Comparison of ENCODE assay signal across 24 mouse cellular contexts in the genomic region with DNA sequence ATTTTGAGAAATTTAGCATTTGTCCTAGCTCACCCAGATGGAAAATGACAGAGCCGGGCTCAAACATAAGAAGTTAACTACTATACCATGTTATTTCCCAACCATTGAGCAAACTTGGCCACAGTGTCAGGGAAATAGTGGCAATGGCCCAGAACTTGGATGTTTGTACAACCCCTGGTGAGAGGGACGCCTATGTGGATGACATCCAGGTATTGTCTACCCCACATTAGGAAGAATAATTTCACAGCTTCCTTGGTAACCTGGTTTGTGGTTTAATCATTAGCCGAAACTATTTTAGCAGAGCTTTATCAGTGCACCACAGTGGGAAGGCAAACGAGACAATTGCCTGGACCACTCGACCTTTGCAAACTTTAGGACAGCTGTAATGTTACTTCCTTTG.
DNase-seq lines count a peak whose midpoint lies in the region; ATAC-seq and TF ChIP-seq lines count a peak whose summit lies in the region.
"Had no signal": no experiment of that assay in that cellular context is flagged by ENCODE, and none has a peak within 500 bp of the region (broad histone marks: within the 10 kb centered on the region; RNA-seq: fewer than 3 reads in every experiment).

No protein-coding gene starts in this region.

- peak; percentile 28 for DNase-seq in gastrocnemius, adult 2 months
- no peak for DNase-seq in gastrocnemius, adult 8-10 months (ENCODE audit: low spot score in 2 of 2)
- no peak for DNase-seq in liver
- DNase-seq in heart, adult 8-10 months (ENCODE audit: low spot score), result peak; percentile 85
- DNase-seq in heart, postnatal 4 days, result peak; percentile 26
- no peak for DNase-seq in hindbrain, postnatal 0 days (ENCODE audit: low spot score)
- DNase-seq in left cerebral cortex, postnatal 10 days (ENCODE audit: extremely low spot score in 1 of 2, low spot score in 2 of 2), result no peak
- DNase-seq: adrenal gland, postnatal 25 days; cerebellum, adult 18-20 months; cerebellum, postnatal 36 days; kidney, adult 9 months; kidney, postnatal 25 days; left cerebral cortex, postnatal 4 days; liver, embryonic 13.5 days; right cerebral cortex, postnatal 25 days had no signal

- no peaks in the 10 kb centered on the region for H3K9me3 ChIP-seq in liver, embryonic 15.5 days (replicated peaks)
- H3K9me3 ChIP-seq in hindbrain, postnatal 0 days (ENCODE audit: low read length), result no peaks in the 10 kb centered on the region
- H3K9me3 ChIP-seq: heart, embryonic 13.5 days; hindbrain, embryonic 12.5 days; liver, embryonic 13.5 days; midbrain, embryonic 15.5 days; neural tube, embryonic 15.5 days had no signal

- 32% methylated on average over 5 of the region's 5 CpGs for WGBS in liver, embryonic 15.5 days (ENCODE audit: insufficient replicate concordance)
- 31% methylated on average over 5 of the region's 5 CpGs for WGBS in hindbrain, postnatal 0 days

- H3K4me2 ChIP-seq in liver, embryonic 15.5 days, result no peak overlapping the region
- H3K4me2 ChIP-seq in hindbrain, postnatal 0 days (ENCODE audit: low read depth, low read length), result no peak overlapping the region
- H3K4me2 ChIP-seq: heart, embryonic 13.5 days; hindbrain, embryonic 12.5 days; liver, embryonic 13.5 days; midbrain, embryonic 15.5 days; neural tube, embryonic 15.5 days had no signal

- intact Hi-C loops in gastrocnemius, adult 2 months (cut with DNase I), result loop anchor here (10.0 kb wide), 1 partner anchor 75 kb away; no protein-coding TSS in a partner anchor
- intact Hi-C loops in left cerebral cortex, postnatal 10 days (cut with DNase I), result no loop called here

- H3K27me3 ChIP-seq in liver, embryonic 15.5 days, result no peaks in the 10 kb centered on the region
- H3K27me3 ChIP-seq in hindbrain, postnatal 0 days (ENCODE audit: insufficient read depth, low read length), result no peaks in the 10 kb centered on the region
- H3K27me3 ChIP-seq: heart, embryonic 13.5 days; hindbrain, embryonic 12.5 days; liver, embryonic 13.5 days; midbrain, embryonic 15.5 days; neural tube, embryonic 15.5 days had no signal

- H3K27ac ChIP-seq in gastrocnemius, adult 2 months, result peak overlapping the region; percentile 67; the same call in 1 of the 2 replicates
- H3K27ac ChIP-seq in liver, embryonic 15.5 days (replicated peaks), result no peak overlapping the region
- H3K27ac ChIP-seq in hindbrain, postnatal 0 days, result no peak overlapping the region
- H3K27ac ChIP-seq: heart, embryonic 13.5 days; hindbrain, embryonic 12.5 days; liver, embryonic 13.5 days; midbrain, embryonic 15.5 days; neural tube, embryonic 15.5 days; stomach, postnatal 0 days had no signal

- H3K4me3 ChIP-seq in gastrocnemius, adult 2 months, result no peak overlapping the region
- no peak overlapping the region for H3K4me3 ChIP-seq in liver, embryonic 15.5 days (replicated peaks)
- H3K4me3 ChIP-seq in hindbrain, postnatal 0 days (ENCODE audit: low read length), result no peak overlapping the region
- H3K4me3 ChIP-seq: heart, embryonic 13.5 days; hindbrain, embryonic 12.5 days; liver, embryonic 13.5 days; midbrain, embryonic 15.5 days; myocyte; neural tube, embryonic 15.5 days had no signal

- H3K36me3 ChIP-seq in liver, embryonic 15.5 days (replicated peaks), result no peaks in the 10 kb centered on the region
- no peaks in the 10 kb centered on the region for H3K36me3 ChIP-seq in hindbrain, postnatal 0 days (ENCODE audit: insufficient read depth, low read length)
- H3K36me3 ChIP-seq: G1E; heart, embryonic 13.5 days; hindbrain, embryonic 12.5 days; liver, embryonic 13.5 days; midbrain, embryonic 15.5 days; neural tube, embryonic 15.5 days had no signal

- no peak for TF ChIP-seq CTCF in gastrocnemius, adult 2 months (IDR thresholded peaks at IDR 0.05)
- TF ChIP-seq CTCF in hindbrain, postnatal 0 days (IDR thresholded peaks at IDR 0.05; ENCODE audit: low read depth), result no peak

- H3K4me1 ChIP-seq in liver, embryonic 15.5 days (replicated peaks), result peaks cover 8% of the 10 kb centered on the region
- no peaks in the 10 kb centered on the region for H3K4me1 ChIP-seq in hindbrain, postnatal 0 days (ENCODE audit: insufficient read depth, low read length)
- H3K4me1 ChIP-seq: midbrain, embryonic 15.5 days had no signal

- H3K9ac ChIP-seq in liver, embryonic 15.5 days, result no peak overlapping the region
- H3K9ac ChIP-seq in hindbrain, postnatal 0 days (replicated peaks; ENCODE audit: low read length), result no peak overlapping the region
- H3K9ac ChIP-seq: heart, embryonic 13.5 days; hindbrain, embryonic 12.5 days; liver, embryonic 13.5 days; midbrain, embryonic 15.5 days; neural tube, embryonic 15.5 days had no signal

- ATAC-seq in liver, embryonic 15.5 days (ENCODE audit: insufficient read depth), result 0 out of 2 replicates have a peak, but pooled peaks have one; percentile 34
- ATAC-seq in hindbrain, postnatal 0 days, result no peak
- ATAC-seq: inflammation-experienced regulatory T-cells, adult 6 months; midbrain, embryonic 15.5 days had no signal

Comparison
In these comparisons a context has a peak if more than half of its experiments do, and no peak if none do; other contexts are left out.
1. DNase-seq: peak in gastrocnemius, adult 2 months (single experiment), heart, adult 8-10 months (single experiment) and heart, postnatal 4 days (single experiment); none in gastrocnemius, adult 8-10 months (0 of 2), liver (single experiment), hindbrain, postnatal 0 days (single experiment) and left cerebral cortex, postnatal 10 days (0 of 2).